Mouse (Mus musculus) common myeloid progenitor, adult 5-6 weeks (primary cell): Measurements from ENCODE around the gene Sycp2l. TPM values are rescaled to one million over a fixed set of nuclear protein-coding genes. Genes with fewer than 3 reads are reported as not detected.

Source experiments
- ATAC-seq: replicated peaks from 2 replicates; pipeline ENCODE4 v1.8.0; 2016; ENCODE audit warnings: low read depth, mild to moderate bottlenecking, moderate TSS enrichment, inconsistent platforms; ENCODE audit not compliant: poor library complexity, severe bottlenecking
- total RNA-seq: library from RNA; stranded (forward); fragments of 200-1000, 187-1606 nt; gene quantifications from 2 replicates; pipeline ENCODE4 v1.2.3, GENCODE M21; 2017

The Sycp2l gene
- total RNA-seq, 1 experiment from 2014 or later = not detected

DNA sequence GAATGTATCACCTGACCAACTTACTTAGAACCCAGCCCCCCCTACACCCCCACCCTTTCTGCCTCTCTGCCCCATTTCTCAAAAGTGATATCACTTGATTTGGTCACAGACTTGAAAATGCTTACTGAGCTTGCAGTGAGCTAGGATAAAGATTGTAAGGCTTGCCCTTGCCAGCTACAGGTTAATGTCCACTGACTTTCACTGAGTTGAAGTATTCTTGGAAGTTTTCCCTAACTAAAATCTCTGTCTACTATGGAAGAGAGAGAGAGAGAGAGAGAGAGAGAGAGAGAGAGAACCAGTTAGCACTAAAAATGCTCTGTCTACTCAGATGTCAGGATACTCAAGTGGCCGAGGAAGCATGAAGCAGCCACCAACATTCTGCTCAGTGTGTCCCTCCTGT lies 104.9 kb downstream of the Sycp2l start:
- ATAC-seq = no peak

DNA sequence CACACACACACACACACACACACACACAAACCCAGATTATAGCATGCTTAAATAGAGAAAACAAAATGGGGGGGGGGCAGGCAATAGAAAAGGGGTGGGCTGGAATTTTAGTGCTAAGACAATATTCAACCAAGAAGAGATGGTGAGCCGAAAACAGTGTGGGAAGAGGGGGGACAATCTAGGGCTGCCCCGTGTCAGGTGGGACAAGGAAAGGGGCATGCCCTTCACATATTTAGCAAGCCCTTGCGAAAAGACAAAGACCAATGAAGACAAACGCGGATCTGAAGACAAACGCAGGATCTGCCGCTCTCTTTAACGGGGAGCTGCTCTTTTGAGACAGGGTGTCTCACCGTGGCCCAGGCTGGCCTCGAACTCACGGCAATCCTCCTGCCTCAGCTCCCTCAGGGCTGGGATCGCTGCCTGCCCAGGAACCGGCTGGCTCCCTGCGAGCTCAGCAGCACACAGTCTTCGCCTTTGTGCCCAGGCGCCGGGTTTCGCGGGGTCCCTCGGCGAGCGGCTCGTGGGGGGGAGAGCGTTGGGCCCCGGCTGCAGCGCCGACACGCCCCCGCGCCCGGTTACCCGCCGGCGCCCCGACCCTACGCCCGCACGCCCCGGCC lies 105.7 kb downstream of the Sycp2l start:
- peak; percentile 35; the same call in 1 of the 2 replicates for ATAC-seq

DNA sequence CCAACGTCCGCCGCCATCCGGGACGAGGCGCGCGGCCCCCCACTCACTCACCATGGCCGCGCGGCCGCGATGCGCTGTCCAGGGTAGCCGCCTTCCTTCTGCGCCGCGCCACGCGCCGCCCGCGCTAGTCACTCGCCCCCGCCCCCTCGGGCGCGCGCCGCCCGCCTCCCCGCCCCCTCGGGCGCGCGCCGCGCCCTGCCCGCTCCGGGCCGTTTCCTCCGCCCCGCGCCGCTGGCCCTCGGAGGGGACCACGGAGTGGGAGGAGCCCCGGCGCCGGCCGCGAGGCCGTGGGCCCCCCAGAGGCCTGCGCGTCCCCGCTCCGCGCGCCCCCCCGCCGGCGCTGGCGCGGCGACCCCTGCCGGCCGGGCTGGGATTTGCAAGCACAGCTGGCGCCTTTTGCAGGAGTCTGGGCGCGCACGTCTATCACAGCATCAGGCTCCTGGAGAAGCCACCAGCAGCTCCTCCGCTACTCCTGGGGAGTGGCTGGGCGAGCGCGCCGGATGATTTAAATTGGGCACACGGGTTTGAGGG lies 106.3 kb downstream of the Sycp2l start, which contains the start of gene Elovl2:
Gene Elovl2, minus strand, starts transcription at position 102 of the 531 bp plus-strand sequence.
- ATAC-seq = peak; percentile 71

Other genes with a start within 250 kb of the Sycp2l start
- gene Pak1ip1, start 113.3 kb upstream of the Sycp2l start, total RNA-seq = 124 and 126 TPM in 2 replicates
- 121 and 128 TPM in 2 replicates for gene Tmem14c, start 98.0 kb upstream of the Sycp2l start, total RNA-seq
- not detected in 2 replicates for gene Mak, start 34.6 kb upstream of the Sycp2l start, total RNA-seq
- not detected in 2 replicates for gene Gcm2, start 3.3 kb upstream of the Sycp2l start, total RNA-seq
- not detected in 2 replicates for gene Elovl2, start 106.1 kb downstream of the Sycp2l start, total RNA-seq
- 20.8 and 22.7 TPM in 2 replicates for gene Smim13, start 135.5 kb downstream of the Sycp2l start, total RNA-seq
- gene Gm17364, start 159.7 kb downstream of the Sycp2l start, total RNA-seq = not detected in 2 replicates